Comparison of ENCODE assay signal across 23 mouse cellular contexts in genomic region chr2:36271085-36271484, GRCm38 (mm10).
"Had no signal": no experiment of that assay in that cellular context is flagged by ENCODE, and none has a peak within 500 bp of the region (broad histone marks: within the 10 kb centered on the region; RNA-seq: fewer than 3 reads in every experiment).

No protein-coding gene starts in this region.

- H3K27ac ChIP-seq: liver, embryonic 13.5 days; liver, embryonic 15.5 days; macrophage; midbrain, embryonic 13.5 days; midbrain, embryonic 15.5 days; neural tube, embryonic 13.5 days; neural tube, embryonic 15.5 days had no signal

- H3K27me3 ChIP-seq: liver, embryonic 13.5 days; liver, embryonic 15.5 days; megakaryocyte, embryonic 14.5 days; midbrain, embryonic 13.5 days; midbrain, embryonic 15.5 days; neural tube, embryonic 13.5 days; neural tube, embryonic 15.5 days had no signal

- ATAC-seq: liver, postnatal 0 days; midbrain, embryonic 13.5 days; midbrain, embryonic 15.5 days had no signal

- H3K9ac ChIP-seq: liver, embryonic 13.5 days; liver, embryonic 15.5 days; liver, postnatal 0 days; lung, embryonic 14.5 days; midbrain, embryonic 13.5 days; midbrain, embryonic 15.5 days; neural tube, embryonic 13.5 days; neural tube, embryonic 15.5 days had no signal

- H3K36me3 ChIP-seq: liver, embryonic 13.5 days; liver, embryonic 15.5 days; midbrain, embryonic 13.5 days; midbrain, embryonic 15.5 days; neural tube, embryonic 13.5 days; neural tube, embryonic 15.5 days had no signal

- H3K9me3 ChIP-seq: liver, embryonic 13.5 days; liver, embryonic 15.5 days; megakaryocyte, embryonic 14.5 days; midbrain, embryonic 13.5 days; midbrain, embryonic 15.5 days; neural tube, embryonic 13.5 days; neural tube, embryonic 15.5 days had no signal

- H3K4me2 ChIP-seq: liver, embryonic 11.5 days; liver, embryonic 13.5 days; liver, embryonic 15.5 days; lung, embryonic 14.5 days; midbrain, embryonic 11.5 days; midbrain, embryonic 13.5 days; midbrain, embryonic 15.5 days; neural tube, embryonic 13.5 days; neural tube, embryonic 15.5 days had no signal

- DNase-seq: liver, embryonic 13.5 days; liver, postnatal 0 days; lung, embryonic 14.5 days; lung, postnatal 14 days; lung, postnatal 36 days; retina, postnatal 1 day; right cerebral cortex, adult 18-20 months; right cerebral cortex, postnatal 25 days; right cerebral cortex, postnatal 4 days; spleen, adult 18-20 months; thymus, adult 18-20 months; thymus, postnatal 14 days; thymus, postnatal 36 days had no signal

- H3K4me1 ChIP-seq: liver, embryonic 13.5 days; liver, embryonic 15.5 days; midbrain, embryonic 13.5 days; midbrain, embryonic 15.5 days; neural tube, embryonic 13.5 days; neural tube, embryonic 15.5 days had no signal

- H3K4me3 ChIP-seq: liver, embryonic 13.5 days; liver, embryonic 15.5 days; megakaryocyte, embryonic 14.5 days; midbrain, embryonic 13.5 days; midbrain, embryonic 15.5 days; myocyte; neural tube, embryonic 13.5 days; neural tube, embryonic 15.5 days had no signal
